Mouse (Mus musculus) midbrain, postnatal 0 days (tissue): ENCODE measurements around the gene Efhd1. TPM values are rescaled to one million over a fixed set of nuclear protein-coding genes. Genes with fewer than 3 reads are reported as not detected.

Experiments used
- ATAC-seq: fragments of 200-750 bp; cut with Nextera tagmentation; 2 replicates; pipeline ENCODE4 v1.8.0; 2017; ENCODE audit warnings: moderate number of reproducible peaks, mild to moderate bottlenecking, moderate TSS enrichment, moderate library complexity; ENCODE audit not compliant: low FRiP score
- DNase-seq: peaks from one replicate; pipeline ENCODE4 v3.0.0-alpha.2; 2015; ENCODE audit warnings: low spot score
- H3K27ac ChIP-seq: fragments of 300-500 bp; sonication (generic); 2 replicates; pipeline ENCODE4 v1.5.1; 2014; ENCODE audit warnings: low read depth, mild to moderate bottlenecking, low read length, mixed read lengths
- H3K27me3 ChIP-seq: fragments of 300-500 bp; sonication (generic); 2 replicates; pipeline ENCODE4 v1.6.1; 2014; ENCODE audit warnings: low read length, control low read depth, mixed read lengths; ENCODE audit not compliant: insufficient read depth
- H3K36me3 ChIP-seq: fragments of 300-500 bp; sonication (generic); 2 replicates; pipeline ENCODE4 v1.6.1; 2014; ENCODE audit warnings: low read length, control low read depth, mixed read lengths; ENCODE audit not compliant: insufficient read depth
- H3K4me1 ChIP-seq: fragments of 300-500 bp; sonication (generic); 2 replicates; pipeline ENCODE4 v1.6.1; 2014; ENCODE audit warnings: mild to moderate bottlenecking, control low read depth, antibody characterized with exemption, low read length, mixed read lengths; ENCODE audit not compliant: insufficient read depth
- H3K4me2 ChIP-seq: fragments of 300-500 bp; sonication (generic); 2 replicates; pipeline ENCODE4 v1.6.1; 2014; ENCODE audit warnings: low read depth, mild to moderate bottlenecking, low read length, mixed read lengths; ENCODE audit not compliant: poor library complexity, severe bottlenecking
- H3K4me3 ChIP-seq: fragments of 300-500 bp; sonication (generic); 2 replicates; pipeline ENCODE4 v1.5.1; 2014; ENCODE audit warnings: low read depth, mild to moderate bottlenecking, low read length, moderate library complexity
- H3K9ac ChIP-seq: fragments of 300-500 bp; sonication (generic); replicated peaks from 2 replicates; pipeline ENCODE4 v1.6.1; 2014; ENCODE audit warnings: mild to moderate bottlenecking, low read length, moderate library complexity, mixed read lengths; ENCODE audit not compliant: poor library complexity, severe bottlenecking
- H3K9me3 ChIP-seq: fragments of 300-500 bp; sonication (generic); 2 replicates; pipeline ENCODE4 v1.6.1; 2016; ENCODE audit warnings: low read length, control low read depth
- CTCF ChIP-seq: IDR thresholded peaks from 2 replicates; pipeline ENCODE4 v1.5.1; 2016; ENCODE audit warnings: antibody characterized with exemption, mild to moderate bottlenecking
- WGBS: fragments of 180-500 bp; shearing (Covaris S2); extraction: QIAGEN DNeasy Blood & Tissue Kit; methylation state at CpG from one replicate; pipeline ENCODE4 v1.1.7; 2014; 5-methylcytosine and 5-hydroxymethylcytosine counted together
- polyA plus RNA-seq: library from polyadenylated mRNA; unstranded; fragments of >200 nt; fragmentation: Nextera tagmentation; extraction: Ambion mirVana; gene quantifications from 2 replicates; pipeline ENCODE4 v1.2.1, GENCODE M21; 2015
- total RNA-seq: library from RNA; depleted of rRNA; stranded (reverse); fragments of >200 nt; gene quantifications from 2 replicates; pipeline ENCODE4 v1.2.3, GENCODE M21; 2014

The Efhd1 gene
- total and polyA plus RNA-seq, 2 experiments from 2014 or later: 1.7 to 7.8 TPM

GRCm38 (mm10) chr1:87270641-87271467 is 6.7 kb downstream of the Efhd1 start:
- no peak for ATAC-seq
- 0 out of 2 replicates have a peak, but pooled peaks cover 7% of the 10 kb centered on the region for H3K4me1 ChIP-seq
- TF ChIP-seq CTCF: no peak
- 19% methylated on average over 18 of the region's 20 CpGs for WGBS
- no peaks in the 10 kb centered on the region for H3K9me3 ChIP-seq
- DNase-seq: peak; percentile 41
- no peak overlapping the region for H3K4me3 ChIP-seq
- H3K4me2 ChIP-seq: no peak overlapping the region
- no peak overlapping the region; the same call in 1 of the 2 replicates for H3K27ac ChIP-seq
- no peaks in the 10 kb centered on the region for H3K36me3 ChIP-seq
- H3K27me3 ChIP-seq: peaks cover 9% of the 10 kb centered on the region
- no peak overlapping the region for H3K9ac ChIP-seq

- 68% methylated on average over 1 of the region's 1 CpGs for WGBS
Observed at GRCm38 (mm10) chr1:87271596-87271995, 7.4 kb downstream of the Efhd1 start.

GRCm38 (mm10) chr1:87272462-87272861 is 8.3 kb downstream of the Efhd1 start:
- 74% methylated on average over 3 of the region's 3 CpGs for WGBS
- Histone ChIP-seq H3K36me3 (no peaks in the 10 kb centered on the region), H3K4me2 (no peak overlapping the region), H3K27me3 (no peaks in the 10 kb centered on the region), H3K4me3 (no peak overlapping the region), H3K4me1 (0 out of 2 replicates have a peak, but pooled peaks cover 7% of the 10 kb centered on the region), H3K27ac (no peak overlapping the region), H3K9me3 (no peaks in the 10 kb centered on the region), H3K9ac (no peak overlapping the region)
- DNase-seq (no peak), ATAC-seq (no peak)
- no peak for TF ChIP-seq CTCF

More at GRCm38 (mm10) chr1:87271596-87271995, 7.4 kb downstream of the Efhd1 start:
- peaks cover 1% of the 10 kb centered on the region for H3K27me3 ChIP-seq
- no peak overlapping the region for H3K4me3 ChIP-seq
- H3K27ac ChIP-seq: no peak overlapping the region
- ATAC-seq (no peak), DNase-seq (no peak)
- H3K9ac ChIP-seq: no peak overlapping the region
- H3K4me2 ChIP-seq: no peak overlapping the region
- H3K36me3 ChIP-seq: no peaks in the 10 kb centered on the region
- H3K4me1 ChIP-seq: 0 out of 2 replicates have a peak, but pooled peaks cover 7% of the 10 kb centered on the region
- no peak for TF ChIP-seq CTCF
- H3K9me3 ChIP-seq: no peaks in the 10 kb centered on the region

GRCm38 (mm10) chr1:87273514-87273942 is 9.4 kb downstream of the Efhd1 start:
- no peak overlapping the region for H3K27ac ChIP-seq
- H3K4me1 ChIP-seq: peaks cover 7% of the 10 kb centered on the region; the same call in 1 of the 2 replicates
- no peaks in the 10 kb centered on the region for H3K36me3 ChIP-seq
- no peak overlapping the region for H3K4me3 ChIP-seq
- H3K9me3 ChIP-seq: no peaks in the 10 kb centered on the region
- TF ChIP-seq CTCF: no peak
- peak; percentile 51; the same call in 1 of the 2 replicates for ATAC-seq
- H3K9ac ChIP-seq: no peak overlapping the region
- H3K4me2 ChIP-seq: no peak overlapping the region
- DNase-seq: peak; percentile 83
- 74% methylated on average over 3 of the region's 3 CpGs for WGBS
- H3K27me3 ChIP-seq: no peaks in the 10 kb centered on the region

- H3K4me1 ChIP-seq: peaks cover 7% of the 10 kb centered on the region; the same call in 1 of the 2 replicates
- TF ChIP-seq CTCF: no peak
- no peaks in the 10 kb centered on the region for H3K36me3 ChIP-seq
- H3K4me2 ChIP-seq: no peak overlapping the region
- DNase-seq: peak; percentile 42
- no peak overlapping the region for H3K27ac ChIP-seq
- no peak overlapping the region for H3K4me3 ChIP-seq
- 48% methylated on average over 4 of the region's 4 CpGs for WGBS
- 0 out of 2 replicates have a peak, but pooled peaks have one; percentile 7 for ATAC-seq
- H3K9ac ChIP-seq: 0 out of 2 replicates have a peak overlapping the region, but pooled peaks have one; percentile 19
- H3K27me3 ChIP-seq: no peaks in the 10 kb centered on the region
- no peaks in the 10 kb centered on the region for H3K9me3 ChIP-seq
Observed at GRCm38 (mm10) chr1:87274134-87274533, 10.0 kb downstream of the Efhd1 start.

- H3K4me2 ChIP-seq: no peak overlapping the region
- DNase-seq: no peak
- no peak for ATAC-seq
- no peak overlapping the region for H3K4me3 ChIP-seq
- no peak overlapping the region for H3K9ac ChIP-seq
- 89% methylated on average over 12 of the region's 12 CpGs for WGBS
- H3K27ac ChIP-seq: no peak overlapping the region
- H3K4me1 ChIP-seq: peaks cover 7% of the 10 kb centered on the region; the same call in 1 of the 2 replicates
- TF ChIP-seq CTCF: no peak
- no peaks in the 10 kb centered on the region for H3K9me3 ChIP-seq
- no peaks in the 10 kb centered on the region for H3K36me3 ChIP-seq
- H3K27me3 ChIP-seq: no peaks in the 10 kb centered on the region
Observed at GRCm38 (mm10) chr1:87275151-87275550, 11.0 kb downstream of the Efhd1 start.
